Mouse (Mus musculus): ENCODE results near the gene Fahd1. TPM values are rescaled to one million over a fixed set of nuclear protein-coding genes. Genes with fewer than 3 reads are reported as not detected.

Fahd1 gene
- polyA plus RNA-seq, 1 experiment from 2014 or later, result 26.0 TPM

DNA sequence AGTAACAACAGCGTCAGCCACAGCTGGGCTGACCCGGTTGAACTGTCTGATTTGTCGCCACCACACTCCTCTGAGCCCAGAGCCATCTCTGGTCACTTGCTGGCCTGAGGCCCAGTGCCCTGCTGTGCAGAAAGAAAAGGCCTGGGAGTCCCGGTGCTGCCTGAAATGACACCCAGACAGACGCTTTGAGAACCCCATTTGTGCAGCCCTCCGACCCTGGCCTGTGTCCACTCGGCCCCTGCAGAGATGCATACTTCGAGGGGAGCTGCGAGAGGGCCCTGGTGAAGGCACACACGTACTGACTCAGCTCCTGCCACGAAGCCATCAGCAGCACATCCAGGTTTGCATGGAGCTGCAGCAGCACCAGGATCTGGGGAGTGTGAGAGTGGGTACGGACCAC is 42.6 kb upstream of the Fahd1 start:
- ATAC-seq (ENCODE audit: low FRiP score), result no peak
- Histone ChIP-seq H3K9me3 (replicated peaks) (no peaks in the 10 kb centered on the region), H3K4me3 (replicated peaks) (no peak overlapping the region), H3K9ac (replicated peaks) (no peak overlapping the region), H3K36me3 (peaks cover 54% of the 10 kb centered on the region), H3K27me3 (replicated peaks) (no peaks in the 10 kb centered on the region), H3K27ac (replicated peaks) (no peak overlapping the region), H3K4me2 (no peak overlapping the region), H3K4me1 (peaks cover 70% of the 10 kb centered on the region)
- WGBS, result 93% methylated on average over 12 of the region's 12 CpGs

GRCm38 (mm10) chr17:24891321-24891720 is 41.2 kb upstream of the Fahd1 start:
- 85% methylated on average over 13 of the region's 13 CpGs for whole genome bisulfite sequencing
- H3K27me3 ChIP-seq (replicated peaks), result no peaks in the 10 kb centered on the region
- peaks cover 65% of the 10 kb centered on the region for H3K4me1 ChIP-seq
- no peak overlapping the region for H3K27ac ChIP-seq (replicated peaks)
- ATAC-seq (ENCODE audit: low FRiP score), result no peak
- H3K9me3 ChIP-seq (replicated peaks), result no peaks in the 10 kb centered on the region
- H3K36me3 ChIP-seq, result peaks cover 48% of the 10 kb centered on the region
- H3K9ac ChIP-seq (replicated peaks), result no peak overlapping the region
- H3K4me3 ChIP-seq (replicated peaks), result no peak overlapping the region
- no peak overlapping the region for H3K4me2 ChIP-seq

GRCm38 (mm10) chr17:24890151-24891092 is 40.3 kb upstream of the Fahd1 start:
- Histone ChIP-seq H3K27ac (replicated peaks) (no peak overlapping the region), H3K4me3 (replicated peaks) (no peak overlapping the region), H3K27me3 (replicated peaks) (no peaks in the 10 kb centered on the region), H3K4me2 (no peak overlapping the region), H3K9ac (replicated peaks) (no peak overlapping the region), H3K36me3 (peaks cover 48% of the 10 kb centered on the region), H3K9me3 (replicated peaks) (no peaks in the 10 kb centered on the region), H3K4me1 (peaks cover 62% of the 10 kb centered on the region)
- no peak for ATAC-seq (ENCODE audit: low FRiP score)
- WGBS, result 89% methylated on average over 19 of the region's 19 CpGs

DNA sequence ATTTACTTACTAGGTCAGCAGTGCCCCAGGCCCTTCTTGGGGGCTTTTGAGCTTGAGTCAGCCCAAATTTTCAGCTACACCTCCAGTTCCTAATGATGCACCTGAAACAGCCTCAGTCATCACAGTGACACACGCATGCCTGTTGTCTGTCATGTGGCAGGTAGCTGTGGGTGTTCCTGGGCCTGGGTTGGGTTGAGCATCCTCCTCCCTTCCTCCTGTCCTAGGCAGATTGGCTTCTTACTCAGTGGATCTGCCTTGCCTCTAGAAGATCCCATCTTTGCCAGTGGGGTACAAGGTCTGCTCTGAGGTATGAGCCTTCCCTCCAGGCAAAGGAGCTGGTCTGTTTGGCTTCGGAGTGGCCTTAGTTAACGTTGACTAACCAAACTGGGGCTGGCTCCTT is 38.7 kb upstream of the Fahd1 start:
- Histone ChIP-seq H3K4me1 (peaks cover 65% of the 10 kb centered on the region), H3K9me3 (replicated peaks) (no peaks in the 10 kb centered on the region), H3K27ac (replicated peaks) (no peak overlapping the region), H3K4me2 (peak overlapping the region; percentile 95; the same call in 1 of the 2 replicates), H3K4me3 (replicated peaks) (no peak overlapping the region), H3K9ac (replicated peaks) (no peak overlapping the region), H3K36me3 (peaks cover 53% of the 10 kb centered on the region), H3K27me3 (replicated peaks) (no peaks in the 10 kb centered on the region)
- 92% methylated on average over 3 of the region's 3 CpGs for WGBS
- ATAC-seq (ENCODE audit: low FRiP score), result no peak

- H3K27me3 ChIP-seq (replicated peaks), result no peaks in the 10 kb centered on the region
- H3K4me2 ChIP-seq, result peak overlapping the region; percentile 95
- no peaks in the 10 kb centered on the region for H3K9me3 ChIP-seq (replicated peaks)
- ATAC-seq (ENCODE audit: low FRiP score), result no peak
- peak overlapping the region; percentile 87; the same call in 1 of the 2 replicates for H3K27ac ChIP-seq (replicated peaks)
- H3K36me3 ChIP-seq, result peaks cover 55% of the 10 kb centered on the region
- WGBS, result 66% methylated on average over 18 of the region's 18 CpGs
- H3K4me3 ChIP-seq (replicated peaks), result peak overlapping the region; percentile 93
- H3K9ac ChIP-seq (replicated peaks), result peak overlapping the region; percentile 85
- peaks cover 53% of the 10 kb centered on the region for H3K4me1 ChIP-seq
These were observed 37.3 kb upstream of the Fahd1 start for GRCm38 (mm10) chr17:24887291-24888080.

DNA sequence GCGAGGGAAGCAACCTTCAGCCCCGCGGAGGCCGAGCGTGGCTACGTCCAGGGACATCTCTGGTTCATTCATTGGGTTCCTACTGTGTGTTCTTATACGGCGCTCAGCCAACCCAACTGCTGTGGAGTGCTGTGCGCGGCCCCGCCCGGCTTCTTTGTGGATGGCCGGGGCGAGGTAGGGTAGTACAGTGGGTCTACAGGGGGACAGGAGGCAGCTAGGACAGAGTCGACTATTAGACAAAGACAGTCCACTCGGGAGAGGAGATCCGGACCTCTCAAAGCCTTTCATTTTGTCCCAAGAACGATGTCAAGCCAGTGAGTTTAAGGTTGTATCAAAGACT is 36.7 kb upstream of the Fahd1 start:
- Histone ChIP-seq H3K9me3 (replicated peaks) (no peaks in the 10 kb centered on the region), H3K4me1 (peaks cover 53% of the 10 kb centered on the region), H3K4me3 (replicated peaks) (peak overlapping the region; percentile 93), H3K4me2 (peak overlapping the region; percentile 95), H3K27ac (replicated peaks) (peak overlapping the region; percentile 87), H3K27me3 (replicated peaks) (no peaks in the 10 kb centered on the region), H3K9ac (replicated peaks) (peak overlapping the region; percentile 85), H3K36me3 (peaks cover 52% of the 10 kb centered on the region)
- 1% methylated on average over 18 of the region's 18 CpGs for WGBS
- ATAC-seq (ENCODE audit: low FRiP score), result peak; percentile 34

DNA sequence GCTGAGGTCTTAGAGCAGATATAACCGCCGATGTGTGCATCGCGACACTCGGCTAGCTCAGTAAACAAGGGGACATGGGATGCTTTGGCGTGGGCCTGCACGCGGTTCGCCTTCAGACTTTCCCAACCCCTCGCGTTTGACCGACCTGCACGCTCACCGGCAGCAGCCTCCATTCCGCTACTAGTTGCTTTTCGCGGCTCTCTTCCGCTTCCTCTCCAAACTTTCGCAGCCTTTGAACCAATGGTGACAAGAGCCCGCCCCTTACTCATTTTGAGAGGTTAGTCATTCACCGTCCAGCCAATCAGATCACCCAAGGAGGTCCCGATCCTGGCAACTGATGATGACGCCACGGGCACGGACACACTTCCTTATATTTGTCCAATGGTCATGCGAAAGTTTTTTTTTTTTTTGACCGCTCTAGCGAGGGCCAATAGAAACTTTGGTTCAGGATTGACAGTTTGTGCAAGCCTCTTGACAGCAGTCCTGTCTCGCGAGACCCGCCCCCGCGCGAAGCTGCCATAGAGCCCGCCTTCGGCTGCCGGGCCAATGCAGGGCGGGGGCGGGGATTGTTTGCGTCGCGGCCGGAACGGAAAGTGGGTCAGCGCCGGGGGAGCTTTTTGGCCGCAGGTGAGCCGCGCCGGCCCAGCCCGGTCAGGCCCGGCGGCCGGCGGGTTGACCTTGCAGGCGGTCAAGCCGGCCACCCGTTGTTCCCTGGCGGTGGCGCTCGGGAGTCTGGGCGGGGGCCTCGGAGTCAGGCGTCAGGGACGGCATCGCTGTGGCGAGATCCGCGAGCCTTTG is 36.2 kb upstream of the Fahd1 start, which contains the start of the genes Nubp2 and Spsb3:
Nubp2 (minus strand) TSS at position 216 of the 798 bp plus-strand sequence.
Spsb3 (plus strand) TSS at position 510 of the 798 bp plus-strand sequence.
- H3K9me3 ChIP-seq (replicated peaks), result no peaks in the 10 kb centered on the region
- no peaks in the 10 kb centered on the region for H3K27me3 ChIP-seq (replicated peaks)
- H3K36me3 ChIP-seq, result peaks cover 48% of the 10 kb centered on the region
- H3K9ac ChIP-seq (replicated peaks), result peak within 1 kb of the TSS; percentile 85
- H3K27ac ChIP-seq (replicated peaks), result peak within 1 kb of the TSS; percentile 87
- peaks cover 52% of the 10 kb centered on the region for H3K4me1 ChIP-seq
- peak within 1 kb of the TSS; percentile 93 for H3K4me3 ChIP-seq (replicated peaks)
- under 1% methylated on average over 69 of the region's 69 CpGs for WGBS
- H3K4me2 ChIP-seq, result peak within 1 kb of the TSS; percentile 96
- peak; percentile 97 for ATAC-seq (ENCODE audit: low FRiP score)

DNA sequence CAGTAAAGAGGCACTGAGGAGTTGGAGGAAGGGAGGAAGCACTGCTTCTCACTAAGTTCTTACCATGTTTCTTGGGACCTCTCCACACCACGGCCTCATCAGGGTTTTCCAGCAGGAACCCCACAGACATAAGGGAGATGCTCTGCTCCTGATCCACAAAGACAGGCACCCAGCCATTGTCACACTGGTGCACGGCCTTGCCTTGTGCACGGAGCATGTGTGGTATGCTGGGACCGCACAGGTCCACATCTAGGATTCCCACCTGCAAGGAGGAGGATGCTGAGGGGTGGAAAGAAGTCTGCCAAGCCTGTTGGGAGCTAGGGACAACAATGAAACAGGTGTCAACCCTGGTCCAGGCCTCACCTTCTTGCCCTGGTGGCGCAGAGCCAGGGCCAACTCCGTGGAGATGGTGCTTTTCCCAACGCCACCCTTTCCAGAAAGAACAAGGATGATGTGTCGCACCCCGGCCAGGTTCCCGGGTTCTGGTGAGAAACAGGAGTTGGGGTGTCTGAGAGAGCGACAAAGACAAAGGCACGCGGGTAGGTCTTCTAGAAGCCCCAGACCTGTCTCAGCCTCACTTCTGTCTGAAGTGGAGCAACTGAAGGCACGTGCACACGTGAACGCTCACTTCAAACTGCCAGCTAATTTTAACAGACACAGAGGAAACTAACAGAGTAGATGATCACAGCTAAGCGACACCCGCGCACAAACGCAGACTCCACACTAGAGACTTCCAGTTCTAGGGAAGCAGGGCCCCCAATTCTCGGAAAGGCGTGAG is 35.4 kb upstream of the Fahd1 start:
- Histone ChIP-seq H3K9ac (replicated peaks) (peak overlapping the region; percentile 62), H3K27me3 (replicated peaks) (no peaks in the 10 kb centered on the region), H3K27ac (replicated peaks) (no peak overlapping the region; the same call in 1 of the 2 replicates), H3K36me3 (peaks cover 40% of the 10 kb centered on the region), H3K4me3 (replicated peaks) (peak overlapping the region; percentile 93), H3K4me2 (peak overlapping the region; percentile 96), H3K4me1 (peaks cover 49% of the 10 kb centered on the region), H3K9me3 (replicated peaks) (no peaks in the 10 kb centered on the region)
- 22% methylated on average over 22 of the region's 22 CpGs for WGBS
- no peak for ATAC-seq (ENCODE audit: low FRiP score)

DNA sequence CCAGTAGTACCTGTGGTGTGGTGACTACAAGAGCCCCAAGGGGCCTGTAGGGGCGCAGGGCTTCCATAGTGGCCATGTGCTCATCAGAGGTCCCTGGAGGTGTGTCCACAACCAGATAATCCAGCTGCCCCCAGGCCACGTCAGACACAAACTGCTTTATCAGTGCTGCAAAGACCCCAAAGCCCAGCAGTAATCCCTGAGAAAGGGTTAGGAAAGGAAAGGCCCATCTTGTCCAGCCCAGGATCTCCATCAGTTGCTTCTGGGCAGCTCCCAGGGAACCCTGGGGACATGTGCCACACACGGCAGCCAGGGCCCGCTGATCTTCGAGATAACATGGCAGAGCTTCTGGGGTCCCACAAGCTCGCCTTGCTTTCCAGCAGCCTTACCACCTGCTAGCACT is 34.2 kb upstream of the Fahd1 start:
- peaks cover 40% of the 10 kb centered on the region for H3K4me1 ChIP-seq
- no peak overlapping the region for H3K4me3 ChIP-seq (replicated peaks)
- H3K9ac ChIP-seq (replicated peaks), result no peak overlapping the region
- H3K27ac ChIP-seq (replicated peaks), result no peak overlapping the region
- peaks cover 31% of the 10 kb centered on the region for H3K36me3 ChIP-seq
- WGBS, result 90% methylated on average over 6 of the region's 6 CpGs
- no peaks in the 10 kb centered on the region for H3K9me3 ChIP-seq (replicated peaks)
- H3K4me2 ChIP-seq, result no peak overlapping the region
- no peaks in the 10 kb centered on the region for H3K27me3 ChIP-seq (replicated peaks)
- ATAC-seq (ENCODE audit: low FRiP score), result no peak

DNA sequence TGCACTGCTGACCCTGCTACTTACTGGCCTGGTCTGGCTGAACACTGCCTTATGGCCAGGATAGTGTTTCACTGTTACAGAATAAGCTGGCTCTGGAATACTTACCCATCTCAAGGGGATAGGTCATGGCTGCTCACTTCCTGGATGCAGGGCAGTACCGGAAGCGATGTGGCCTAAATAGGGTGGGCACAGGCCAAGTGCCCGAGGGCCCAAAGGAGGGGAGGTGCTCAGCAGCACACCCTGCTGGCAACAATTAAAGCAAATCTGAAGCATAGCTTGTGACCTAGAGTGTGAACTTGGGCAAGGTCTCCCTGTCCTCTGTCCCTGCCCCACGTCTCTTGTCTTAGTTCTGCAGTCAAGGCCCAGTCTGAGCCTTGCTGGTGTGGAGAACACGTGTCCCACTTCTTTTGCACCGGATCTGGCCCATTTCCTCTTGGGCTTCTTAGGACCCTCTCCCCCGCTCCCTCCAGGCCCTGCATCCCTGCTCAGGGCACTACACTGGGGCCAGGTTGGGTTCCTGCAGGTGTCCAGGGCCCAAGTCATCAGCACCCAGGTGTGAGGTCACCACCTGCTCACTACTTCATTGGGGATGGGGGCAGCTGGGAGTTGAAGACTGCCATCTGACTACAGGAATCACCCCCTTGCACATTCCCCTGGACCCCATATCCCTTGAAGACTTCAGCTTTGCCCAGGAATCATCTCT is 31.7 kb upstream of the Fahd1 start:
- Histone ChIP-seq H3K9me3 (replicated peaks) (no peaks in the 10 kb centered on the region), H3K27ac (replicated peaks) (no peak overlapping the region), H3K4me1 (peaks cover 17% of the 10 kb centered on the region), H3K4me3 (replicated peaks) (no peak overlapping the region), H3K36me3 (peaks cover 22% of the 10 kb centered on the region), H3K27me3 (replicated peaks) (no peaks in the 10 kb centered on the region), H3K4me2 (no peak overlapping the region), H3K9ac (replicated peaks) (no peak overlapping the region)
- WGBS, result 47% methylated on average over 7 of the region's 7 CpGs
- ATAC-seq (ENCODE audit: low FRiP score), result no peak
